Mouse (Mus musculus) bone marrow, adult 2 months (tissue): ENCODE results near the gene Pawr. TPM values are rescaled to one million over a fixed set of nuclear protein-coding genes. Genes with fewer than 3 reads are reported as not detected.

Experiments used
- H3K27ac ChIP-seq: fragments of 200-500 bp; 2 replicates; pipeline ENCODE4 v1.5.1; 2012; ENCODE audit warnings: low read depth, mild to moderate bottlenecking, control low read depth, inconsistent platforms, low read length; ENCODE audit not compliant: control insufficient read depth, poor library complexity, insufficient read depth
- H3K4me1 ChIP-seq: fragments of 200-500 bp; 2 replicates; pipeline ENCODE4 v1.6.1; 2011; ENCODE audit warnings: low read length; ENCODE audit not compliant: control insufficient read depth, insufficient read depth
- H3K4me3 ChIP-seq: fragments of 200-500 bp; replicated peaks from 2 replicates; pipeline ENCODE3; 2011; ENCODE audit warnings: mild to moderate bottlenecking, low read depth, low read length, control low read depth; ENCODE audit not compliant: control insufficient read depth
- CTCF ChIP-seq: fragments of 200-500 bp; IDR thresholded peaks from 2 replicates; pipeline ENCODE4 v1.5.1; 2011; ENCODE audit warnings: low read length, control low read depth; ENCODE audit not compliant: control insufficient read depth, insufficient read depth
- POLR2A ChIP-seq: fragments of 200-500 bp; IDR thresholded peaks from 2 replicates; pipeline ENCODE4 v1.6.1; 2011; ENCODE audit warnings: low read depth, mild to moderate bottlenecking, control low read depth, low read length, borderline replicate concordance; ENCODE audit not compliant: control insufficient read depth
- WGBS: fragments of 180-500 bp; shearing (Covaris S2); methylation state at CpG from one replicate; pipeline ENCODE4 v1.1.7; 2018; 5-methylcytosine and 5-hydroxymethylcytosine counted together
- polyA plus RNA-seq: library from polyadenylated mRNA; stranded (reverse); fragments of >200 nt; gene quantifications from 2 replicates; pipeline ENCODE4 v1.2.4, GENCODE M21; 2011; ENCODE audit warnings: low replicate concordance; ENCODE audit not compliant: missing spikeins, insufficient read depth, insufficient read length

The Pawr gene
- polyA plus RNA-seq, 1 experiment = 6.8 TPM

- WGBS = 83% methylated on average over 5 of the region's 5 CpGs
- no peak overlapping the region for H3K4me3 ChIP-seq
- H3K4me1 ChIP-seq = no peaks in the 10 kb centered on the region
- no peak overlapping the region for H3K27ac ChIP-seq
- TF ChIP-seq CTCF = no peak
- TF ChIP-seq POLR2A = no peak
Observed at GRCm38 (mm10) chr10:108408025-108408424, 76.1 kb downstream of the Pawr start.

DNA sequence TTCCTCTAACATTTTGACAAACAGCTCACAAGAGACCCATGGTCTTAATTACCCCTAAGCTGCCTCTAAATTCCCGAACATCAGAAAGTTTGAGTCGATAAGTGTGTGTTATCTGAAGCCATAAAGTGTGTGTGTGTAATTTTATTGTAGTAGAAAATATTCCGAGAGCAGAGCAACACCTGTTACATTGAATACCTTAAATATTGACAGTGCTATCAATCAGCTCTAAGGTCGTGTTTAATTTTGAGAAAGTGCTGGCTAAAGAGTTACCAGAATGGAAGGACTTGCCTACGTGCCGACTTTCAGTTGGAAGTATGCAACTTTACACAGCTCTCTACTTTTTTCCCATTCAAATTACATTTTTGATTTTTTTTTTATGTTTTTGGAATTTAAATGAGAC is 76.5 kb downstream of the Pawr start:
- Histone ChIP-seq H3K4me1 (no peaks in the 10 kb centered on the region), H3K4me3 (no peak overlapping the region), H3K27ac (no peak overlapping the region)
- TF ChIP-seq POLR2A = no peak
- TF ChIP-seq CTCF = no peak
- WGBS = 82% methylated on average over 6 of the region's 6 CpGs

DNA sequence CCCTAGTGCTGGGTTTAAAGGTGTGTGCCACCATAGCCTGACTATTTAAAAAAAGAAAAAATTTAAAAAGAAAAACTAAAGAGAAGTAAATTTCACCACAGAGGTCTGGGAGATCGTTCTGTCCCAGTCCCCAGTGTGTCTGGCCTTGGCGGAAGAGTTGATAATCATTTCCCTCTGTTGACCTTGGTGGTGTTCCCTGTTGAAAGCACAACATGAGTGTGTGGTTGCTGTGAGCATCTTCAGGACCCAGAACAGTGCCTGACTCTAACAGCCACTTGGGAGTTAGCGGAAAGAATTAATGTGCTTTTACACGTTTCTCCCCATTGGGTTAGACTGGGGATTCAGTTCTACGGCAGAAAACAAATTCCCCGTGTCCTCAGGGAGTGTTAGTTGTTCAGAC is 77.1 kb downstream of the Pawr start:
- TF ChIP-seq CTCF = no peak
- no peak for TF ChIP-seq POLR2A
- Histone ChIP-seq H3K27ac (no peak overlapping the region), H3K4me3 (no peak overlapping the region), H3K4me1 (no peaks in the 10 kb centered on the region)
- WGBS = 81% methylated on average over 6 of the region's 6 CpGs

DNA sequence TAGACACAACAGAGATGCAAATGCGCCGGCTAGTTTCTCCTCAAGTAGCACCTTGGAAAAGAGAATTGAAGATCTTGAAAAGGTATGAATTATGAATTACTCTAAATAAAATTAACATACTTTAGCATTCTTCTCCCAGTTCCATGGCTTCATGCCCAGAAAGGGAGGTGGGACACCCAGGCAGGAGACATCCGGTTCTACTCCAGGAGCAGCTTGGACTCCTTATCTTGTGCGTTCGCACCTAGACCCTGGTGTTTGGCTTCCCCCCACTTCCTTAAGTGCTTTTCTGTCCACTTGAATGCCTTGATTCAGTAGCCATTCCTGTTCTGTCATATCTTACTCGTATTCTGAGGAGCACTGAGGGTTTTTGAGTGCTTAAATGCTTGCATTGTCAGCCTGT is 77.6 kb downstream of the Pawr start:
- H3K4me1 ChIP-seq = no peaks in the 10 kb centered on the region
- TF ChIP-seq CTCF (no peak), POLR2A (no peak)
- H3K27ac ChIP-seq = no peak overlapping the region
- 84% methylated on average over 6 of the region's 6 CpGs for WGBS
- no peak overlapping the region for H3K4me3 ChIP-seq

DNA sequence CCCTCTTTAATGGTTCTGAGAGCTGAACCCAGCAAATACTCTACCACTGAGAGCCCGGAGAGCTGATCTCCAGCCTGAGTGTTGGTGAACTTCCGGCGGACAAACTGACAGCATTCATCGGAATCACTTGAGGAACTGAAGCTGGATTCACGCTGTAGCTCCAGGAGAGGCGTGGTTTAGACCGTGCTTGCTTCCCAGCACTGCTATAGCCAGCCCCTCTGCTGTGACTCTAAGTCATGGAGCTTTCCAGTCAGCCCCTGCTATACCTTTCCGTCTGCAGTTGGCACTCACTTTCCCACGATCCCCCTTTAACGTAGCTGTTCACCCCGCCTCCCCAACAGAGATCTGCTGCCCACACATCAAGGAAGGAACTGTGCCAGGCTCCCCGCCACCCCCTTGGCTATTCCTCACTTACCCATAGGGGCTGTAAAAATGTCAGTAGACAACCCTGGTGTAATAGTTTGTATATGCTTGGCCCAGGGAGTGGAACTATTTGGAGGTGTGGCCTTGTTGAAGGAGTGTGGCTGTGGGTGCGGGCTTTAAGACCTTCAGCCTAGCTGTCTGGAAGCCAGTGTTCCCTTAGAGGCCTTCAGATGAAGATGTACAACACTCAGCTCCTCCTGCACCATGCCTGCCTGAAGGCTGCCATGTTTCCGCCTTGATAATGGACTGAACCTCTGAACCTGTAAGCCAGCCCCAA is 83.2 kb downstream of the Pawr start:
- Histone ChIP-seq H3K4me1 (no peaks in the 10 kb centered on the region), H3K4me3 (no peak overlapping the region), H3K27ac (no peak overlapping the region)
- 87% methylated on average over 14 of the region's 14 CpGs for WGBS
- TF ChIP-seq POLR2A = no peak
- TF ChIP-seq CTCF = no peak

- Histone ChIP-seq H3K27ac (no peak overlapping the region), H3K4me3 (no peak overlapping the region), H3K4me1 (no peaks in the 10 kb centered on the region)
- TF ChIP-seq POLR2A (no peak), CTCF (no peak)
- WGBS = 25% methylated on average over 5 of the region's 5 CpGs
Observed at GRCm38 (mm10) chr10:108417448-108417847, 85.5 kb downstream of the Pawr start.

GRCm38 (mm10) chr10:108430553-108430952 is 98.6 kb downstream of the Pawr start:
- Histone ChIP-seq H3K4me3 (no peak overlapping the region), H3K27ac (no peak overlapping the region), H3K4me1 (no peaks in the 10 kb centered on the region)
- TF ChIP-seq POLR2A (no peak), CTCF (no peak)
- 76% methylated on average over 10 of the region's 10 CpGs for WGBS

DNA sequence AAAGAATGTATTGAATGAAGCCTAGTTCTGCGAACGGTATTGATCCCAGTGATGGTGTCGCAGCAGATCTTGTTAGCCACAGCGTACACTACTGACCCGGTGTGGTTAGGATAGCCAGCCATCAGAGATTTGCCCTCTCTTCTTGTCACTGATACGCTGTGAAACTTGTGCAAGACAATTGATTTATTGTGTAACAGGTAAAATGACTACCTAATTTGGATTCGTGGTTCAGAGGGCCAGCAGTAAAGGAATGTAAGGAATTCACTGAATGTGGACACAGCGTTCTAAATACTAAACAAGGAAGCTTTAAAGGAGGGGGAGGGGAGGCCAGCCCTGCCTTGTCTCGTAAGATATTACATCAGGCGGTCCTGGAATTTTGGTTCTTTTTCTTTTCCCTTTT is 100.3 kb downstream of the Pawr start:
- no peak for TF ChIP-seq POLR2A
- TF ChIP-seq CTCF = no peak
- no peak overlapping the region for H3K4me3 ChIP-seq
- WGBS = 71% methylated on average over 10 of the region's 10 CpGs
- H3K4me1 ChIP-seq = no peaks in the 10 kb centered on the region
- H3K27ac ChIP-seq = no peak overlapping the region

DNA sequence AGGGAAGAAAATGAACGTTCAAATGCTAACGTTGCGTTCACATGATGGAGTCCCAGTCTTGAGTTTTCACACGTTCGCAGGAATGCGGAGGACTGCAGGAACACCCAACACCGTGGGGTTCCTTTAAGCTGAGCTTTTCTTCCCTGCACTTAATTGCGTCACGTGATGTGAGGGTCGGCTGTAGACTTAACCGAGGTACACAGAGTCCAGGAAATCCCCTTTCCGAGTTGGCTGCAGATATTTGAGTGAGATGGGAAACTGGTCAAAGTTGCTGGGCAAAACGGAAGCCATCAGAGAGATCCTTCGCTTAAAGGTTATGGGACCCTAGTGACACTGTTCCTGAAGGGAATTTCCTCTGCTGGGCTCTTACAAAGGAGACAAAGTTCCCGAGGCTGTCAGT is 102.1 kb downstream of the Pawr start:
- Histone ChIP-seq H3K27ac (no peak overlapping the region), H3K4me3 (no peak overlapping the region), H3K4me1 (no peaks in the 10 kb centered on the region)
- TF ChIP-seq POLR2A (no peak), CTCF (no peak)
- WGBS = 4% methylated on average over 15 of the region's 15 CpGs
